8 mouse cellular contexts compared by ENCODE assay signal in the genomic region with DNA sequence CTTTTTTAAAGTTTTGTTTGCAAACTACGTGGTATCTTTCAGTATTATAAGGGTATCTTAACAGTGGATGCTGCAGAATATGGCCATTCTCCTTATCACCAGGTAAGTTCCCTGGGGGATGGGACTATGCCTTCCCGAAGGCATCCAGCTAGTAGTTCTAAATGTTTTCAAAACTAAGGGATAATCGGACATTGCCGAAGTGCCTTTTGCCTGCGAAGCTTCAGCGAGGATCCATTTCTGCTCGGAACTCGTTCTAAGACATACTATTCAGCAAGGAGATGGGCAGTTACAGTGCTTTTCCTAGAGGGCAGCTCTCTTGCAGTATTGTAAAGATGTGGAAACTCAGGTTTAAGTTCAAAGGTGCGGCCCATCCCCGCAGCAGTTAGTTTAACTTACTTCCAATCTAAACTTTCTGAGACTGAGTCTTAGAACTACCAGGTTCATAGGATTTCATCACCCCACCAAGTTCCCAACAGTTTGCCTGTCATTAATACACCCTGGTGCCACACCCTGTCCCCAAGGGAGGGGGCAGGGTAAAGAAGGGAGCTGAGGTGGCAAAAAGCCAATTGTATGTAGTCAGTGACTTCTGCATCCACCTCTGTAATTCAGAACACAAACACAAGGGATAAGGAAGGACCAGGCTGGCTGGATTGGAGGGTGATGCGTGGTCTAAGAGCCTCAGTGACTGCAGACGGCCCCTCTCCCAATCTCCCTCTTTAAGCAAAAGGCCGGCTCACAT. TPM values are rescaled to one million over a fixed set of nuclear protein-coding genes. Genes with fewer than 3 reads are reported as not detected.
A peak's percentile ranks its signal among the peaks of the same experiment; 100 is the strongest.
DNase-seq lines count a peak whose midpoint lies in the region; ATAC-seq lines count a peak whose summit lies in the region.

No protein-coding gene starts in this region.

- no peaks in the 10 kb centered on the region for H3K9me3 ChIP-seq in hindbrain, embryonic 12.5 days (replicated peaks)
- no peaks in the 10 kb centered on the region for H3K9me3 ChIP-seq in lung, embryonic 15.5 days

- H3K36me3 ChIP-seq in hindbrain, embryonic 12.5 days, result no peaks in the 10 kb centered on the region
- peaks cover 13% of the 10 kb centered on the region; the same call in 1 of the 2 replicates for H3K36me3 ChIP-seq in lung, embryonic 15.5 days

- H3K27ac ChIP-seq in brown adipose tissue, adult 24 weeks (replicated peaks; ENCODE audit: low read depth, low read length), result no peak overlapping the region
- no peak overlapping the region for H3K27ac ChIP-seq in hindbrain, embryonic 12.5 days
- no peak overlapping the region for H3K27ac ChIP-seq in lung, embryonic 15.5 days

- peak overlapping the region; percentile 91 for H3K4me2 ChIP-seq in hindbrain, embryonic 12.5 days (replicated peaks)
- H3K4me2 ChIP-seq in lung, embryonic 15.5 days, result peak overlapping the region; percentile 92

- DNase-seq in cerebellum, adult 11-12 months, result peak; percentile 11
- DNase-seq in cerebellum, adult 11 months, result no peak
- DNase-seq in spleen, postnatal 4 days (ENCODE audit: low spot score in 2 of 2), result peak; percentile 46 to 63
- DNase-seq in gastrocnemius, postnatal 10 days, result no peak
- no peak for DNase-seq in embryo, embryonic 10 days (ENCODE audit: low spot score)

- H3K4me1 ChIP-seq in brown adipose tissue, adult 24 weeks (ENCODE audit: control insufficient read depth, insufficient read depth, insufficient read length, low read length), result no peaks in the 10 kb centered on the region
- peaks cover 2% of the 10 kb centered on the region; the same call in 1 of the 2 replicates for H3K4me1 ChIP-seq in hindbrain, embryonic 12.5 days
- H3K4me1 ChIP-seq in lung, embryonic 15.5 days, result peaks cover 14% of the 10 kb centered on the region

- H3K9ac ChIP-seq in hindbrain, embryonic 12.5 days, result peak overlapping the region; percentile 32; the same call in 1 of the 2 replicates
- H3K9ac ChIP-seq in lung, embryonic 15.5 days, result peak overlapping the region; percentile 51

- 72% methylated on average over 13 of the region's 13 CpGs for WGBS in hindbrain, embryonic 12.5 days
- WGBS in lung, embryonic 15.5 days, result 67% methylated on average over 13 of the region's 13 CpGs

- peaks cover 8% of the 10 kb centered on the region; the same call in 1 of the 2 replicates for H3K27me3 ChIP-seq in hindbrain, embryonic 12.5 days
- no peaks in the 10 kb centered on the region for H3K27me3 ChIP-seq in lung, embryonic 15.5 days

- no peak for ATAC-seq in hindbrain, embryonic 12.5 days (ENCODE audit: low FRiP score)
- 0 out of 2 replicates have a peak, but pooled peaks have one; percentile 10 for ATAC-seq in lung, embryonic 15.5 days (ENCODE audit: borderline replicate concordance, extremely low read depth, low FRiP score, low TSS enrichment)

- peak overlapping the region; percentile 69 for H3K4me3 ChIP-seq in brown adipose tissue, adult 24 weeks (ENCODE audit: insufficient read depth, low read depth, low read length)
- H3K4me3 ChIP-seq in hindbrain, embryonic 12.5 days, result peak overlapping the region; percentile 58
- peak overlapping the region; percentile 67 for H3K4me3 ChIP-seq in lung, embryonic 15.5 days

RNA-seq across cellular contexts. Expression of gene Tom1l1, which starts 1.7 kb away (rescaled TPM):
- 9.3 and 11.6 TPM in 2 replicates for polyA plus RNA-seq in brown adipose tissue, adult 24 weeks (2012; ENCODE audit: insufficient read depth, insufficient read length, missing spikeins)
- 15.5 and 17.0 TPM in 2 replicates for polyA plus RNA-seq in hindbrain, embryonic 12.5 days (2016; fragmentation: Nextera tagmentation; extraction: Ambion mirVana)
- polyA plus RNA-seq in lung, embryonic 15.5 days (2015; fragmentation: Nextera tagmentation; extraction: Ambion mirVana), result 36.4 and 37.1 TPM in 2 replicates
- 10 to 100 TPM; 13.7 to 16.5 TPM for total RNA-seq in gastrocnemius, postnatal 10 days (2021)

RNA-seq across cellular contexts. Expression of gene Cox11, which starts 48.5 kb away (rescaled TPM):
- polyA plus RNA-seq in brown adipose tissue, adult 24 weeks (2012; ENCODE audit: insufficient read depth, insufficient read length, missing spikeins), result 29.9 and 32.3 TPM in 2 replicates
- polyA plus RNA-seq in hindbrain, embryonic 12.5 days (2016; fragmentation: Nextera tagmentation; extraction: Ambion mirVana), result 39.2 and 47.1 TPM in 2 replicates
- polyA plus RNA-seq in lung, embryonic 15.5 days (2015; fragmentation: Nextera tagmentation; extraction: Ambion mirVana), result 35.5 and 39.2 TPM in 2 replicates
- total RNA-seq in gastrocnemius, postnatal 10 days (2021), result 10 to 100 TPM; 21.6 to 22.2 TPM

RNA-seq across cellular contexts. Expression of gene Stxbp4, which starts 48.6 kb away (rescaled TPM):
- polyA plus RNA-seq in brown adipose tissue, adult 24 weeks (2012; ENCODE audit: insufficient read depth, insufficient read length, missing spikeins), result 2.4 and 3.3 TPM in 2 replicates
- polyA plus RNA-seq in hindbrain, embryonic 12.5 days (2016; fragmentation: Nextera tagmentation; extraction: Ambion mirVana), result 37.6 and 38.6 TPM in 2 replicates
- polyA plus RNA-seq in lung, embryonic 15.5 days (2015; fragmentation: Nextera tagmentation; extraction: Ambion mirVana), result 21.4 and 22.6 TPM in 2 replicates
- 10 to 100 TPM; 11.4 to 13.5 TPM for total RNA-seq in gastrocnemius, postnatal 10 days (2021)

Comparison
In these comparisons a context has a peak if more than half of its experiments do, and no peak if none do; other contexts are left out.
1. DNase-seq: peak in cerebellum, adult 11-12 months (single experiment) and spleen, postnatal 4 days (2 of 2); none in cerebellum, adult 11 months (single experiment), gastrocnemius, postnatal 10 days (single experiment) and embryo, embryonic 10 days (single experiment).
2. Peak in every context shown above with its lines, with median percentiles within 50 percentile points of each other: H3K4me3 ChIP-seq.